Mouse (Mus musculus): Measurements from ENCODE around the gene Kcnj5.

The Kcnj5 gene

DNA sequence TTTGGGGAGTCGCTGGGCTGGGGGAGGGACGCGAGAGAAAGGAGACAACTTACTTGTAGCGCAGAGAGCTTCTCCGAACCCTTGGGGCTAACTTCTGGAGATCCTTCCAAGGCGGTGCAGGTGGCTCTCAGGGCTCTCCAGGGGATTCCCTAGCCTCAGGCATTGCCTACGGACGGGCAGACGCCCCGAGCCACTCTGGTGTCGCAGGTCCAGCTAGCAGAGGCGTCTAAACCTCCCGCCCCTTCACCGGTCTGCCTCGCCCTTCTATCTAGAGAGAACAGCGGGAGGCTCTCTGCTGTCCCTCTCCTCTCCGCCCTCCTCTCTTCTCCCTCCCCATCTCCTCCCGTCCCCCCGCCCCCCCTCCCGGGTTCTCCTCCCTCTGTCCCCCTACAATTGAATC lies at the start of gene Kcnj5:
Gene Kcnj5 (minus strand): TSS at position 300 of the 400 bp plus-strand sequence.
- peak; percentile 88 for DNase-seq

DNA sequence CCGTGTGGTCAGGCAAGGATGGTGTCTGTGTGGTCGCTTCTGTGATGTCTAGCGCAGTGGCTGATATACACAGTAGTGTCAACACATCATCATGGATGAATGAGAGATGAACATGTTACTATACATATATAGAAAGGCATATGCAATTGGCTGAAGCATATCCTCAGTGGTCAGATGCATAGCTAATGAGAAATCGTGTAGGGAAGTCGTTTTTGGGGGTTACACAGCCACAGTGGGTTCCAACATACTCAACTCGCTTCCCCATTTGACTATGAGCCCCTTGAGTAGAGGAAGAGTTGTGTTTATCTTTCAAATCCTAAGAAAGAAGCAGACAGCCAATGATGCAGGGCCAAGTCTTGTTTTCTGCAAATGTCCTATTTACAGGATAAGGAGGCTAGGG lies 48.6 kb upstream of the Kcnj5 start:
- DNase-seq: no peak

- DNase-seq: no peak
These were observed 47.6 kb upstream of the Kcnj5 start for GRCm38 (mm10) chr9:32391701-32392100.

GRCm38 (mm10) chr9:32391092-32391491 lies 46.9 kb upstream of the Kcnj5 start:
- DNase-seq: peak; percentile 71

GRCm38 (mm10) chr9:32388120-32388519 lies 44.0 kb upstream of the Kcnj5 start:
- peak; percentile 73 for DNase-seq

- DNase-seq: peak; percentile 58
These were observed 40.8 kb upstream of the Kcnj5 start for GRCm38 (mm10) chr9:32384906-32385305.

GRCm38 (mm10) chr9:32376863-32377590 lies 32.9 kb upstream of the Kcnj5 start:
- peak; percentile 70 for DNase-seq

- peak; percentile 90 for DNase-seq
These were observed 31.9 kb upstream of the Kcnj5 start for GRCm38 (mm10) chr9:32376031-32376430.

- peak; percentile 81 for DNase-seq
These were observed 29.5 kb upstream of the Kcnj5 start for GRCm38 (mm10) chr9:32373656-32374055.

DNA sequence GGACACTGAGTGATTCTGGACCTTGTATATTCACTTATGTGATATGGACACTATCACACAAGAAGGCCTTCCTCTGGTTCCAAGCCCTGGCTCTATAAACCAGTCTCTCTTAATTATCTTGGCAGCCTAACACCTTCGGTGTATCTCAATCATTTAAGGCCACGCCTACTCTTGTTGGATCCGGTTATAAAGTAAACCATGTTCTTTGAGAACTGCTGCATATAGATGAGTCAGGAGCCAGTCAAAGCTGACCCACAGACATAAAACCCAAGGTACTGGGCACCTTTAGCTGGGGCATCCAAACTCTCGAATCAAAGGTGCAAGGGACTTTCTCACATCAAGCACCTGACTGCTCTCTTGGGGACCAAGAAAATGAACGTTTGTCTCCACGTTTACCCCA lies 28.1 kb upstream of the Kcnj5 start, which contains the start of gene Kcnj1:
Gene Kcnj1 (plus strand): TSS at position 292 of the 400 bp plus-strand sequence.
- DNase-seq: peak; percentile 56

DNA sequence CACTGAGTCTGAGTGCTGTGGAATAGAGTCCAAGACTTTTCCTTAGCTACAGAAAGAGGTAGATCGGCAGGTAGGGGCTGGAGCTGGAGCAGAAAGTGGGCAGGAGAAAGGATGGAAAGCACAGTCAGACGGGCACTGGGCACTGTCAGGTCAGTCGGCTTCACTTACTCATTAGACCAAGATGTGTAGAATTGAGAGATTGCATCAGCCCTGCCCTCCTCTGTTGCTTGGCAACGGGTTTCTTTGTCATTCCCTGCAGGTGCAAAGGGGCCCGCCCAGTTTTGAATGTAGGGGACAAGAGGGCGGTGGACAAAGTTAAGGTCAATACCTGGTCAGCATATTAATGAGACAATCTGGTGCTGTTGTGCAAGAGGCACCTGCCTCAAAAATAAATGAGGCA lies 25.2 kb upstream of the Kcnj5 start:
- peak; percentile 64 for DNase-seq

- peak; percentile 55 for DNase-seq
These were observed 24.7 kb upstream of the Kcnj5 start for GRCm38 (mm10) chr9:32368812-32369211.

DNA sequence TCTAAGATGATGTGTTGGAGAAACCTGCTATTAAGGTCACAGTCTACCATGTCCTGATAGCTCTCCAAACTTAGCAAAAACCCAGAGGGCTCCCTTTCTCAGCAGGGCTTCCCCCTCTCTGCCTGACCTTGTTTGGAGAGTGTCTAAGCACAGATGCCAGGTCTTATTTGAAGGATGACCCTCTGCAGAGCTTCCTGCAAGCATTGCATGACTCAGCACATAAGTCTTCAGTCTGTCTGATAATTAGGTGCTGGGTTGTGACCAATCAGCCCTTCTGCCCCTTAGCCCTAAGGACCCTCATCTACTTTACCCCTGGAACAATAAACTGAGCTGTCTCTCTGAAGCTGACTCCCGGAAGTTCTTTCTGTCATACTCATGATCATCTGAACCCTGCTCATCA lies 16.6 kb upstream of the Kcnj5 start:
- peak; percentile 55 for DNase-seq

GRCm38 (mm10) chr9:32350332-32350731 lies 6.2 kb upstream of the Kcnj5 start:
- DNase-seq: peak; percentile 89

- DNase-seq: peak; percentile 84
These were observed 5.2 kb upstream of the Kcnj5 start for GRCm38 (mm10) chr9:32349344-32349743.

GRCm38 (mm10) chr9:32348096-32348495 lies 3.9 kb upstream of the Kcnj5 start:
- peak; percentile 59 for DNase-seq

GRCm38 (mm10) chr9:32344489-32344888 lies 339 bp upstream of the Kcnj5 start:
- DNase-seq: peak; percentile 86

DNA sequence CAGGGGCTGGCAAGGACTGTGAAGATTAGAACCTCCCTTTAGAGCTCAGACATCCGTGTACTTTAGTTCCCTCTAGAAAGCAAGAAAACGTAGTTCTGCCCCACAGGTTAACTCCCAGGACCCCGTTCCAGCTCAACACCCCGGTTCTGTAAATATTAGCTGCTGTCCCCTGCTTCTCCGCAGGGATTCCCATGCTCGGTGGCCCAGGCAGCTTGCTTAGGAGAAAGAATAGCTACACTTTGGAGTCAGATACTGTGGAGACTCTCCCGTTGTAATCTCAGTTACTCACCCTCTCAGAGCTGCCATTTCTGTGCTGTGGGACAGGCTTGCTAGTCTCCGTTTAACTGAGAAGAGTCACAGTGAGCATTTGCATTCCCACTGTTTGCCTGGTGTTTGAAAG lies 1.2 kb downstream of the Kcnj5 start:
- DNase-seq: peak; percentile 70

DNA sequence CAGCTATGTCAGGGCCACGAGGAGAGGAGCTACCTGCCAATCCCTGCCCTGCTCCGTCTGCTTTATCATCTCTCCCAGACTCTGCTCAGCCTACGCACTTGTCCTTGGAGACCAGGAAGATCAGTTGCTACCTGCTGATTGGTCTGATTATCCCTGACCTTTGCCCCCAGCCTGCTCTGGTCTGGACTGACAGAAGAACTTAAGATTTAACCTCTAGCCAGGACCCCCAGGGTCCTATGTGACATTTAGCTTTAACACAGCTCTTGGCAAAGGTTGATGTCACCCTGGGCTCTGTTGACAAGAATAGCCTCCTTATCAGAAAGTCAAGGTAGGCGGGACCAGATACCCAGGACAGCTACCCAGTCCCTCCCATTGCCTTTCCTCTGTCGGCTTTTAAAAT lies 3.3 kb downstream of the Kcnj5 start:
- peak; percentile 94 for DNase-seq

GRCm38 (mm10) chr9:32335389-32336150 lies 8.6 kb downstream of the Kcnj5 start:
- DNase-seq: peak; percentile 94

DNA sequence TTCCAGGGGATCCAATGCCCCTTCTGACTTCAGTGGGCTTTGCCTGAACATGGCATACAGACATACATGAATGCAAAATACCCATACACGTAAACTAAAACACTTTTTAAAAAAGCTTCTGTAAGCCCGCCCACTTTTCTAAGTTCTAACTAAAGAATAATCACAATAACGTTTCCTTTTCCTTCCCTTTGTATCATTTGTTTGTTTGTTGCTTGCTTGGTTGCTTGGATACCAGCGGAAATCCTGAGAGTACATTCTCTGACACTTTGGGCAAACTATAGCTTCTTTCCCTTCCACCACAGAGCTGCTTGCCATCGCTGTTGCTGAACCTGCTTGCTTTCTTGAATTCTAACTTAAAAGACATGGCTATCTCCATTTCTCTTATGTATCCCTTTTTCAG lies 13.0 kb downstream of the Kcnj5 start:
- DNase-seq: no peak

- DNase-seq: no peak
These were observed 15.4 kb downstream of the Kcnj5 start for GRCm38 (mm10) chr9:32328777-32329176.

GRCm38 (mm10) chr9:32323610-32324009 lies 20.5 kb downstream of the Kcnj5 start:
- no peak for DNase-seq

- peak; percentile 98 for DNase-seq
These were observed 24.0 kb downstream of the Kcnj5 start for GRCm38 (mm10) chr9:32320167-32320566.
